Mouse (Mus musculus): ENCODE measurements around the gene Lama4.

Gene Lama4

DNA sequence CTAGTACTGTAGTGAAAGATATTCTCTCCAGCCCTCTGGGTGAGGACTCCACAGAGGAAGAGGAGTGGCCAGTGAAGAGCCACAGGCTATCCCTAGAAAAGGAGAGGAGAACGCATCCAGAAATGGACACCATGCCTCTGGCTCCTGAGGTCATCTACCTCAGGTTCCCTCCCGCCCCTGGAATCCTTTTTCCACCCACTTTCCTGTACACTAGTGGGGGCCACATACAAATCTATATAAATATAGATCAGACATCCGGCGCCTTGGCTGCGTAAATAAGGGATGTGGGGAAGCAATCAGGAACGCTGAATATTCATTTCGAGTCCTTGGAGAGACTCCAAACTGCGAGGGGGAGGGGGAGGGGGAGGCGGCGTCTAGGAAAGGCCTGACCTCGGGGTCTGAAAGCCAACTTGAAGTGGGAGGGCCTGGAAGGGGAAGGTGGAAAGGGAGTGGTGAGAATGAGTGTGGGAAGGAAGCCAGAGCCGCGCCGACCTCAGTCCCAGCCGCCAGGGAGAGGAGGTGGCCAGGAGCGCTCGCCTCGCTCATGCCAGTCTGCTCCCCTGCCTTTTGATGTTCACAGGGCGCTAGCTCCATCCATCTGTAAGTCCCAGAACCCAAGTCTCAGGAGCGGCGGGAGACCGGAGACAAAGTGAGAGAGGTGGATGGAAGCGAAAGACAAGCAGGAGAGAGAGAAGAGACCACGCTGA, at the start of gene Lama4:
TSS of gene Lama4 (plus strand) at position 441 of the 707 bp plus-strand sequence.
- peak; percentile 14 for DNase-seq (ENCODE audit: low spot score)

DNA sequence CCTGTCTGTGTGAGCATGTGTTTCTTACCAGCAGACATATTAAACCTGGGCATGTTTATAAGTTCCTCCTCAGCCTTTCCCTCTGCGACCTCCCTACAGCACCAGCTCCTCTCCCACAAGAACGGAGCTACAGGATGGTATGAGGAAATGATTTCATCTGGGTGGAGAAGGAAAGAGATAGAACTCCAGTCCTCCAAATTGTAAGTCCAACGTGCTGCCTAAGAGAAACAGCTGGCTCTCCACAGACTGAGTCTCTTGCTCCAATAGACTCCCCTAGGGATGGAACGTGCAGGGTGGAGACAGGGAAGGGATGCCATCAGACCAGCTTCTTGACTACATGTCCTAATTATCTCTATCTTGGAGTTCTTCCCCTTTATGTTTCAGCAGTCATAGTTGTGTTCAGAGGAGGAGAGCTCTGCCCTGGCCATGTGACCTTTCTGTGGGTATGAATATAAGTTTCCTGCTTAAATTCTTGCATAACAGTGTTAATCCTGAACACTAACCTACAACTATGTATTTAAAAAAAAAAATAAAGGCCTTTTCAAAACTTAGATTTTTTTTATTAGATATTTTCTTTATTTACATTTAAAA, 49.2 kb upstream of the Lama4 start:
- DNase-seq (ENCODE audit: low spot score), result no peak

DNA sequence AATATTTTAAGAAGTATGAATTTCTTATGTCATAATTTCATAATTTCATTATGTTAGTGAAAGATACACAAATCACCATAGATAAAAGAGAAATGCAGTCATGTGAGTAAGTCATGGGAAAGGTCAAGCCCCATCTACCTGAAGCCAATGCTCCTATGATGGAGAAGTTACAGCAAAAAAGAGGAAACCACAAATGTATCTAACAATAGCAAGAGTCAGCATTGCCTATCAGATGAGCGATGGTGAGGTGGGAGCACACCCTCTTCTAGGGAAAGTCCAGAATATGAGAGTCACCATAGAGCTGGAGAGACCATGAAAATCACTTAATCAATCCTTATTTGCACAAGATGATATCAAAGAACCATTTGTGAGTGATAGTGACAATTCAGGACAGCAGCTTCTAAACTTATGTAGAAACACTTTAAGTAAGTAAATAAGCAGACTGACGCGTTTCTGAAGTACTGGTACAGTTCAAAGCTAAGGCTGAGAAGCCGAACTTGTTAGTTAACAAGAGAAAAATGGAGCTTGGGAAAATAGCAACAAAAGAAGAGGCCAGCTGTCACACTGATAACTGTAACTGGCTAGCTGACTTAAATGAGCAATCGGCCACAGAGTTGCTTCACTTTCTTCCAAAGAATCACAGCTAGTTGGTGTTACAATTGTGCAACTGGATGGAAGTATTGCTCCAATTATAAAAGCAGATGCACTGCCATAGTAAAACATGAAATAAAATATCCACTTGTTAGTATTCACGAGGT, 36.2 kb upstream of the Lama4 start:
- no peak for DNase-seq (ENCODE audit: low spot score)

DNA sequence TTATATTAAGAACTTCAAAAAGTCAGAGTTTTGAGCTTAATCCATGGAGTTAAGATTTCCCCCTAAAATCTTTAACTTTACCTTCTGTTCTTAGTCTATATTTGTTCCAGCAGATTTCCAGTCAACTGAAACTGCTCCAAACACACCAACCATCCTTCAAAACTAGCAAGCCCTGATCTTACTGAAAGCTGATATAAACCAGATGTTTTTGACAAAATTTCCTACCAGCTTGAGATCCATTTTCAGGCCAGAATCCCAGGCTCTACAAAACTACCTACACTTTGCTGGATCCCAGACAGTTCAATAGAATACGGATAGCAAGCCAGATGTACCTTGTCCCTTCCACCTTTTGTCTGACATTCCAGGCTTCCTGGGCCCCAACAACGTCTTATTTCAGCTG, 20.6 kb upstream of the Lama4 start:
- no peak for DNase-seq (ENCODE audit: low spot score)

DNA sequence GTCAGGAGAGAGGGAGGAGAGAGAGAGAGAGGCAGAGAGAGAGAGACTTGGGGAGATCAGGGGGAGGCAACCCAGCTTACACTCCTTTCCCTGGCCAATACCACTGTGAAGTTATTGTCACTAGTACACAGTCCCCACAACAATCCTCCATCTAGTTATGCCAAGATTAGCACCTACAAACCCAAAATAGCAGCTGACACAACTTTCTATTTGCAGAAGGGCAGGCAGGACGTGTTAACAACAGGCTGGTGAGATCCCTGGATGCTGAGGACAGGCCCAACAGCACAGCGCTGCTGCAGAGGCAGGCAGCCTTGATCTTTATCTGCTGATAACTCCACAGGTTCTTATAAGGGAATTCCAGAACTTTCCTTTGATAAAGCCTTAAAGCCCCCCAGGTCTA, 3.4 kb upstream of the Lama4 start:
- DNase-seq (ENCODE audit: low spot score), result no peak

DNA sequence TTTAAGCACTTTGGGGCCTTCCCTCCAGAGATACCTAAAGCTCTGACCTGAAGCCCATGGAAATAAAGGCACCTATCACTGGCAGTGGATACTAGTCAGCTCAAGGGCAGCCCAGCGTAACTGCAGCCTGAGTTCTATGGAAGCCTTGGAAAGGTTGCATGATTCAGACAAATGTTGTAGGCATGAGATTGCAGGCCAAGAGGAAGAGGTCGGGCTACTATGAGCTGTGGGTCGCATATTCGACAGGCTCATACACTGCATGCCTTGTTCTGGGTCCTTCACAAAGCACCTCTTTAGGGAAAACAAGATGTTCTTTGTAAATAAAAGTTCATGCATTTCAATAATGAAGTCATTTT, 618 bp upstream of the Lama4 start:
- DNase-seq (ENCODE audit: low spot score), result no peak

DNA sequence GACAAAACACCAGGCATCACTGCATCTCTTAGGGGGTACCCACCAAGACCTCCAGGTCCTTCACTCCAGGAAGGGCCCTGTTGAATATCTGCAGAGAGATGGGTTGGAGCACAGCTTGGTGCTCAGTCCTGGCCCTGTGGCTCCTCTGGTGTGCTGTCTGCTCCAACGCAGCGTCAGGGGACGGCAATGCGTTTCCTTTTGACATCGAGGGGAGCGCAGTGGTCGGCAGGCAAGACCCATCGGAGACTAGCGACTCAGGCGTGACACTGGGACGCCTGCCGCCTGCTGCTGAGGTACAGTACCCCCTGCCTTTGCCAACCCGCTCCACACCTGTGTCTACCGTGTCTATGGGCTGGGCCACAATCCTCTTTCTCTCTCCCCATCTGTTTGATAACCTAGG, 542 bp downstream of the Lama4 start:
- DNase-seq (ENCODE audit: low spot score), result no peak

DNA sequence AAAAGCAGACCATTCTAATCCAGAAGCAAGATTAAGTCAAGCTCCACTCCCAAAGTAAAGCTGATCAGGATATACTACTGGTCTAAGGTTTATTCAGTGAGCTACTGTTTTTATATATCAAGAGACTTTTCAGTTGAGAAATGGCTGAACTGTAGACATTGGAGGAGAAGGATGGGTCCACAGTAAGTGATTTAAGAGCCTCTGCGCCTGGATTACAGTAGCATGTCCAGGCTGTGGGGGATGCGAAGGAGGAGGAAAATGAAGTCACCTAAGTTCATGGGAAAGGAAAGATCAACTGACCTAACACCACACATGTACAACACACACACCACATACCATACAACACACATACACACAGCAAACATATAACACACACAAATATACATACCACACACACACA, 1.3 kb downstream of the Lama4 start:
- DNase-seq (ENCODE audit: low spot score), result no peak

DNA sequence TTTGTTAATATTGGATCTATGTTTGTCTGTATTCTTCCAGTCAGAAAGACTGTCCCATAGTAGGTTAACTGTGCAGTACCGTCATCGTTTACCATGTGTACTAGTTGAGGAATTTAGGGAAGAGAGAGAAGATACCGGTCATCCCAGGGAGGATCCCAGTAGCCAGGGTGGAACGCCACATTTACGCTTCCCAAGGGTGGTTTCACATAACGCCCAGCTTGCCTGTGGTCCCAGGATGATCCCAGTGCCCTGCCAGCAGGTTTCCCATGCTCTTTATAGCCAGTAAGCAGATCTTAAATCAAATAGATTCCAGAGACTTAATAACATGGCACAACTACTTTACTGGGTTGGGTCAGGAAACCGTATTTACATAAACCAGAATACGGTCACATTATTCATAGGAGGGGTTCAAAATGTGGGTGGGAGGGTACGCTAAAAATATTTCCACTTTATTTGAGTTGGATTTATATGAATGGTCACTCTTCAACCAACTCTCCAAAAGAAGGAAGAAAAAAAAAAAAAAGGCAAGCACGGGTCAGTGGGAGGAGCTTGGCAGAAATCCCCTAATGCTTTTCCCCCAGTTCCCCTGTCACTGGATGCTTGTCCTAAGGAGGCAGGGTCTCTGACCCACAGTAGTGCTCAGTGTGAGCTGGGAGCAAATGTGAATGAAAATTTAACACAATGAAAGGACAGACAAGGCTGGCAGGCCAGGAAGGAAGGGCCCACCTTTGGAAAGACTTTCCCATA, 3.2 kb downstream of the Lama4 start:
- no peak for DNase-seq (ENCODE audit: low spot score)

DNA sequence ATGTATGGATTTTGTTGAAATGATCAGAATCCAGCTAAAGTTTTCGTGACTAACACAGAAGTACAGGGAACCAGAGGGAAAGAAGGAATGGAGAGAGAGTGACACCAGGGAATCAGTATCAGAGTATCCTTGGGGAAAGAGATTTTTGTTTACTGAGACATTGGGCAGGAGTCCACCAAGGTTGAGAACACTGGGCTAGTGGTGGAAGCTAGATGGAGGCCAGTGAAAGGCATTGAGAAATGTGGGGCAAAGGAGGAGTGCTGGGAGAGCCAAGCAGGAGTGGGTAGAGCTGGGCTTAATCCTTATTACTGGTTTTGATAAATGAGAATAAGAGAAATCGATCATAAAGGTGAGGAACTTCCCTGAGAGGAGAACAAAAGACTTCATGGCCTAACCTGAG, 4.2 kb downstream of the Lama4 start:
- DNase-seq (ENCODE audit: low spot score), result no peak

DNA sequence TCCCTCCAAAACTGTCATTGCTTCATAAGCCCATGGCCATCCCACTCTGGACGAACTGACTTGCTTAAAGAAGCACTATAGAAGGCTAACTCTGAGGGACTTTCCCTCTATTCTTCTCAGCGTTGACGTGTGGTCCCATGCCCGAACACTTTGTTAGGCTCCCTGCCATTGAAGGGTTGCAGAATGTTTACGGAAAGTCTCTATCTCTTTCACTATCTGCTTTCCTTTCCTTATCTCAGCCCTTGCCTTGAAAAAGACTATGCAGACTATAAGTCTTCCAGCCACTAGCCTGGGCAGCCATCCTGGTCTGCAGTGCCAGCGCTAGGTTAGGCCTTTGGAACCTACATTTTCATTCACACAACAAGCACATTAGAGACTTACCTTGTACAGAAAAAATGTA, 4.7 kb downstream of the Lama4 start:
- no peak for DNase-seq (ENCODE audit: low spot score)

DNA sequence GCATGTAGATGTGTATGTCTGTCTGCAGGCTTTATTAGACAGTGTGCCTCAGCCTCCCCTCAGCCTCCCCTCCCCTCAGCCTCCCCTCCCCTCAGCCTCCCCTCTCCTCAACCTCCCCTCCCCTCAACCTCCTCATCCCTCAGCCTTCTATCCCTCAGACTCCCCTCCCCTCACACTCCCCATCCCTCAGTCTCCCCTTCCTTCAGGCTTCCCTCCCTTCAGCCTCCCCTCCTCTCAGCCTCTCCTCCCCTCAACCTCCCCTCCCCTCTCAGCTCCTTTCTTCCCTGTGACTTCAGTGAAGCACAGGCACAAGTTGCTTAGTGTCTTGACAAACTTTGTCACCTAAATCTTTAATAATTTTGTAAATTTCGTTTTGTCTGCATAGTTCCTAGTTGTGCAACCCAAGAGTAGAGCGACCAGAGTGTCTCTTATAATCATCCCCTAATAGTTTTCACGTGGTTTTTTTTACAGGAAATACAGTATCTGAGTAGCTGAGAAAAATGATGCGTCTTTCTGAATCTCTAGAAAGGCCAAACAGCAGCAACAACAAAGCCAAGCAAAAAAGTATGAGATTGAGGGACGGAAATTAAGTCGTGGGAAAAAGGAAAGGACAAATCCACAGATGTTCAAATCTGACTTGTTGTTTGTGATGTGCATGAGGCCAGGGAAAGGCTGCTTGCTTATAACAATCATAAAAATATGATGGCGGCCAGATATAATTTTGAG, 7.1 kb downstream of the Lama4 start:
- DNase-seq (ENCODE audit: low spot score), result no peak

DNA sequence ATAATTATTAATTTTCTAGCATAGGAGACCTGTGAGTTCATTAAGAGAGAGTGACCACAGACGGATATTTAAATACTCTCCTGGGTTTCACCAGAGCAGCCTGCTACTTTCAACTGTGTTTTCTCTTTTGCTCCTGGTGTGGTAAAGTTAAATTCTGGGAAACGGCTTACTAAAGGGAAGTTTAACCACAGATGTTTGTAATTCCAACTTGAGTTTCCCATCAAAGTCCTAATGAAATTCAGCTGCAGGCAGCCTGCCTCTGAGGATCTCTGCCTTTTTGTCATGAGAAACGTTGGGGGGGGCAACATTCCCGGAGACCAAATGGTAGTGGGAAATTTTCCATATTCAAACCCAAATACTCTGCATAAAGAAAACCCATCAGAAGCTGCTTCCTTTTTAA, 7.7 kb downstream of the Lama4 start:
- DNase-seq (ENCODE audit: low spot score), result no peak

DNA sequence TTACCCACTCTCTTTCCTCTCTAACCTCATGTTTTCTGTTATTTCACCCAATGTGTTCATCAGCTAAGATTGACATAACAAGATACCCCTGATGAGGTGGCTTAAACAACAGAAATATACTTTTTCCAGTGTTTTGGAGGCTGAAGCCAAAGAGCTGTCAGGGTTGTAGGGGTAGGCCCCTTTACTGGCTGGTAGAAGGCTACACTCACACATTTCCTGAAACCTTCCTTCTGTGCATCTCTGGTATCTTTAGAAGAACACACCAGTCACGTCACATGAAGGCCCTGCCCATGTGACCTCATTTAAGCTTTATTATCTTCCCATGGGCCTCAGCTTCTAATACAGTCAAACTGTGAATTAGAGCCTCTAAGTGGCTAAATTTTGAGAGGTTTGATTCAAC, 12.9 kb downstream of the Lama4 start:
- no peak for DNase-seq (ENCODE audit: low spot score)

DNA sequence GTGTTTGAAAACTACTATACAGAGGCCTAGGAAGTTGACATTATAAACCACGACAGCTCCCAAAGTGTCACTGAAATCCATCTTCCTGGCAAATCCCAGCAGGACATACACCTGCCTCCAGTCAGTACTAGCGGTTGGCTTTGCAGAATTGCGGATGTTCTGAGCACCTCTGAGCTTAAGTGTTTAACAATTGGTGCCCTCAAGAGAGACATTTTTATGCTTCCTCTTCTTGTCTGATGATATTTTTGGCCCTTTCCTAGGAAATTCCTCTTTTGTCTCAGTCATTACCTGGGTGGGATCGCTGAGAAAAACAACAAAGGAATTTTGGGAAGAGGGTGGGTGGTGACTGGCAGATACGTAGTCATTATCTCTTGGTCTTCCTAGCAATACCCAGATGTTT, 14.4 kb downstream of the Lama4 start:
- no peak for DNase-seq (ENCODE audit: low spot score)

DNA sequence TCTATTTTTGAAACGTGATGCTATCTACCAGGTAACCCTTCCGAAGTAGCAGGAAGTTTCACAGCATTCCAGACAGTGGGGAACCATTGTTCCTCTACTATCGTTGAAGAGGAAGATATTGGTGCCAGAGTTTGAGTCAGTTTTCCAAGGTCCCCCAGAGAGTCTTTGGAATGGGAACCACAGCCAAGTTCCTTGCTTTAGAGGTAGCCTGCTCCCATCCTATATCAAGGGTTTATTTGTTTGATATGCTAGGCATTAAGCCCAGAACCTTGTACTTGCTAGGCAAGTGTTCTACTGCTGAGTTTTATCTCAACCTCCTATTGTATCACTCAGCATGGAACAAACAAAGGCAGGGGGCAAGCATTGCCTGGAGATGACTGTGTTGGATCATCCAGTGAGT, 15.7 kb downstream of the Lama4 start:
- no peak for DNase-seq (ENCODE audit: low spot score)

DNA sequence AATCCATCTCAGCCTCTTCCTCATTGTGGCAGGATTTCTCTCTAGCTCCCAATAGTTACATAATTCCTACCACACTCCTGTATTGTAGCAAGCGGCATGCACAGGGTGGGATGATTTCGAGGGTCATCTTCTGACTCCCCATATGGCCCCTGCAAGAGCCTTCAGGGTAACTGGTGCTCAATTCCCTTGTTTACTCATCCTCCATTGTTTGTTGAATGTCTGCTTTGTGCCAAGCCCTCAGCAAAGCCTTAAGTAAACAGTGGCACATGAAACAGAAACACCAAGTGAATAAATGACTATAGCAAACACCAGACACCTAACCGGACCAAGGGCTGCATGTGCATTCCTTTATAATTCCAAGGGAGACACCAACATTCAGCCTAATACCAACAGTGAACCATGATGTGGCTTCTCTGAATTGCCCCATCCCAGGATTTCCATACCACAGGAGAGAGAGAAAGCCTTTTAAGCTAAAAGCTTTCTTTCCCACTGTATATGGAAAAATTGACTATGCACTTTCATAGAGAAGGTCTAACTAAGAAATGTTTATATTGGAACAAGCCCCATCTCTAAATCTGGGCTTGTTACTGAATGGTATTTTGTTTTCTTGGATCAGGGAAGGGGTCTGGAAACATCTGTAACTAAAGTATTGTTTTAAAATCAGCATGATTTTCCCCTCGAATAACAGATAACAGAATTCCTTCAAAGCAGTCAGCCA, 19.2 kb downstream of the Lama4 start:
- DNase-seq (ENCODE audit: low spot score), result no peak

DNA sequence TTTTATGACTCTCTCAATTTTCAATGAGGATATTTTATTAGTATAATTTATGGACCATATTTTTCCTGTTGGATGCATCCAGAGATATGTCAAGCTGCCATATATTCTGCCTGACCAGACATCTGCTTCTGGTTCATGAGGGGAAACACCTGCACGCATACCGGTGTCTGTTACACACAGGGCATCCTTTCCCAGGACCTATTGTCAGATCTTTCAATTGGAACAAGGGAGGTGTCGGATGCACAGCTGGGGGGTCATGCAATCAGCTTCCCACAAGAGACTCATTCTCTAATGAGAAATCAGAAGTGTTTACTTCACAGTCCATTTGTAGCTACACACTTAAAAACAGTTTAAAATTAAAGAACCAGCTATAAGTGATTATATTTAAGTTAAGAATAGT, 20.7 kb downstream of the Lama4 start:
- no peak for DNase-seq (ENCODE audit: low spot score)

DNA sequence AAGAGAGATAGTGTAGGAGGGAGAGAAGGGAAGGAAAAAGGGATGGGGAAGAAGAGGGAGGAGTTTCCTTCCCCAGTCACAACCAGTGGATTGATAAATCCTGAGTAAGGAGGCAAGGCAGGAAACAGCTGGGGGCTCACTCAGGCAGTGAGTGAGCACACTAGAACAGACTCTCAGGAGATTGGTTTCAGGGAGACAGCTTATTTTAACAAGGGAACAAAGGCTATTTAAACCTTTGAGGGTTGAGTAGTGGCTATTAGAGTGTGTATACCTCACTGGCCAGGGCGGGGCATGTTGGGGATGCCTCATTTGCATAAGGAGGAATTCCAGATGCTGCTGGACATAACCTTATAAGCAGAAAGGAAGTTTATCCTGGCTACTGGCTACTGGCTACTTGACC, 27.5 kb downstream of the Lama4 start:
- DNase-seq (ENCODE audit: low spot score), result no peak

DNA sequence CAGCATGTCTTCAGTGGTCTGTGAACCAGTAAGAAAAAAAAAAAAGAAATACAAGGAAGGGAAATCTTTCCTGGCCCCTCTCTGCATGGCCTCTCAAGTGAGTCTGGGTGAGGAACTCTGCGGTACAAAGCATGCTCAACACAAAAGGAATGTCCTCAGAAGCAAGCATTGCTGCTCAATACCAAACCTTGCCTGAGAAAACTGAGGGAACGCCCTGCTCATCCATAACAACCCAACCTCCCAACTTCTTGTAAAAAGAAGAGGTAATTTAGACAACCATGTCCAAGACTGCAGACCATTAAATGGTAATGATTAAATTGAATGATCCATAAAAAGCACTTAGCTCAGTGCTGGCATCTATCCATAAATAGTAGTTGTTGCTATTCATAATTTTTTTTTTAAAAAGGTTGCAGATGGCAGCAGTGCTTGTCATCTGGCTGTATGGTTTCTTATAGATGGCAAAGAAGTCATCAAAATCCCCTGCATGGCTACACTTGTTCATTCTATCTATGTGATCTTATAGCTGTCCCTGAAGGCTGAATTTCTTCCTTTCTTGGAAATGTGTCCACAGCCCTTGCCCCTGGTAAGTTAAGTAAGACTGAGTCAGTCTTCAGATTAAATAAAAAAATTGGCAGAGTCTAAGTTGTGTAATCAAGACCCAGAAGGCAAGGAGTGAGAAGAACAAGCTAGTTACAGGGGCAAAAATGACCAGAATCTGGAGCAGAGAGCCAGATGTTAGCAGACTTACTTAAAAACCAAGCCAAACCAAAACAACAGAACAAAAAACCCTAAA, 28.5 kb downstream of the Lama4 start:
- DNase-seq (ENCODE audit: low spot score), result no peak

Data from urinary bladder, postnatal 10 days (tissue).